Comparison of ENCODE assay signal across 18 mouse cellular contexts in genomic region chr6:54043536-54043935, GRCm38 (mm10). TPM values are rescaled to one million over a fixed set of nuclear protein-coding genes. Genes with fewer than 3 reads are reported as not detected.
DNase-seq lines count a peak whose midpoint lies in the region; TF ChIP-seq lines count a peak whose summit lies in the region.
"Had no signal": no experiment of that assay in that cellular context is flagged by ENCODE, and none has a peak within 500 bp of the region (broad histone marks: within the 10 kb centered on the region; RNA-seq: fewer than 3 reads in every experiment).

No protein-coding gene starts in this region.

- TF ChIP-seq POLR2A in cerebellum, adult 2 months (IDR thresholded peaks at IDR 0.05; ENCODE audit: borderline replicate concordance, insufficient read depth, low read length): no peak

- H3K27me3 ChIP-seq in cerebellum, adult 2 months (ENCODE audit: control insufficient read depth, insufficient read depth, low read length): no peaks in the 10 kb centered on the region
- H3K27me3 ChIP-seq: CH12.LX; forebrain, embryonic 13.5 days; forebrain, embryonic 15.5 days; Patski had no signal

- intact Hi-C loops in heart, postnatal 25 days (cut with DNase I): no loop called here

- peak in 1 of 2 experiments; percentile 46 for DNase-seq in cerebellum, adult 2 months
- DNase-seq in cerebellum, postnatal 25 days: no peak
- DNase-seq in cerebellum, adult 9-10 months: peak; percentile 52
- DNase-seq in cerebellum, postnatal 10 days: no peak
- DNase-seq in heart, adult 11 months: peak; percentile 72
- no peak for DNase-seq in heart, postnatal 25 days (ENCODE audit: low spot score)
- DNase-seq: adrenal gland, adult 8-10 months; adrenal gland, postnatal 14 days; adrenal gland, postnatal 36 days; B cell, adult 2 months; forebrain, postnatal 0 days had no signal

- TF ChIP-seq CTCF in cerebellum, adult 2 months (IDR thresholded peaks at IDR 0.05; ENCODE audit: borderline replicate concordance, insufficient read depth, low read depth, low read length): no peak

- H3K4me1 ChIP-seq in cerebellum, adult 2 months (ENCODE audit: control insufficient read depth, insufficient read depth, low read length): peaks cover 27% of the 10 kb centered on the region

- H3K4me3 ChIP-seq in cerebellum, adult 2 months (replicated peaks; ENCODE audit: insufficient read depth, low read depth, low read length): peak overlapping the region; percentile 46
- H3K4me3 ChIP-seq: embryonic facial prominence, embryonic 10.5 days; embryonic facial prominence, embryonic 12.5 days; forebrain, embryonic 13.5 days; forebrain, embryonic 15.5 days had no signal

- H3K27ac ChIP-seq in cerebellum, adult 2 months (ENCODE audit: insufficient read depth, low read length): peak overlapping the region; percentile 98
- H3K27ac ChIP-seq: embryonic facial prominence, embryonic 10.5 days; embryonic facial prominence, embryonic 12.5 days; forebrain, embryonic 13.5 days; forebrain, embryonic 15.5 days had no signal

- 21% methylated on average over 5 of the region's 5 CpGs for WGBS in cerebellum, adult 2 months

RNA-seq across cellular contexts. Expression of gene Chn2, which starts 4.2 kb away (rescaled TPM):
- polyA plus RNA-seq in cerebellum, adult 2 months (2012; rRNA removed): 574 and 684 TPM in 2 replicates
- 1 to 10 TPM; 3.0 to 4.3 TPM for total RNA-seq in heart, postnatal 25 days (2021)
- total RNA-seq: CH12.LX had no signal
- polyA plus RNA-seq: G1E had no signal

Comparison
In these comparisons a context has a peak if more than half of its experiments do, and no peak if none do; other contexts are left out.
1. DNase-seq: peak in cerebellum, adult 9-10 months (single experiment) and heart, adult 11 months (single experiment); none in cerebellum, postnatal 25 days (0 of 2), cerebellum, postnatal 10 days (0 of 2) and heart, postnatal 25 days (single experiment).